Mouse (Mus musculus) MEL (cell line): ENCODE measurements around the gene Apoa5.

Source experiments
- CTCF ChIP-seq, 3 experiments: IDR thresholded peaks in 2 of 3; conservative IDR thresholded peaks in 1 of 3; 2 replicates each; pipeline ENCODE4 v1.5.1; 2011 to 2012; ENCODE audit warnings: low read length in 3 of 3, low read depth in 2 of 3, mild to moderate bottlenecking in 2 of 3, improper control_type of control experiment in 1 of 3, inconsistent platforms in 1 of 3, mixed read lengths in 1 of 3, moderate library complexity in 1 of 3; ENCODE audit not compliant: control insufficient read depth in 1 of 3, insufficient read depth in 1 of 3, poor library complexity in 1 of 3, severe bottlenecking in 1 of 3
- EP300 ChIP-seq, 2 experiments: IDR thresholded peaks; 2 replicates each; pipeline ENCODE4 v1.6.1; 2011; ENCODE audit warnings: improper control_type of control experiment in 2 of 2, low read length in 2 of 2, low read depth in 1 of 2, mild to moderate bottlenecking in 1 of 2
- SMC3 ChIP-seq: IDR thresholded peaks from 2 replicates; pipeline ENCODE4 v1.6.1; 2011; ENCODE audit warnings: low read depth, low read length, improper control_type of control experiment

GRCm38 (mm10) chr9:46224101-46224500, 44.3 kb upstream of the Apoa5 start:
- TF ChIP-seq EP300 (IDR thresholded peaks at IDR 0.05; ENCODE audit: low read depth in 1 of 2, low read length in 2 of 2), result no peak
- no peak for TF ChIP-seq CTCF (IDR thresholded peaks at IDR 0.05 in 2 of 3, conservative IDR thresholded peaks at IDR 0.05 in 1 of 3; ENCODE audit: control insufficient read depth in 1 of 3, insufficient read depth in 1 of 3, low read depth in 2 of 3, low read length in 3 of 3, poor library complexity in 1 of 3, severe bottlenecking in 1 of 3)
- TF ChIP-seq SMC3, result no peak
